Mouse (Mus musculus) cerebellum, adult 8-10 months (tissue): ENCODE measurements around the gene Ptpn13.

Source experiments
- DNase-seq: peaks from one replicate; pipeline ENCODE4 v3.0.0; 2022

Gene Ptpn13

GRCm38 (mm10) chr5:103598264-103598663 is 173.3 kb downstream of the Ptpn13 start:
- DNase-seq, result no peak

DNA sequence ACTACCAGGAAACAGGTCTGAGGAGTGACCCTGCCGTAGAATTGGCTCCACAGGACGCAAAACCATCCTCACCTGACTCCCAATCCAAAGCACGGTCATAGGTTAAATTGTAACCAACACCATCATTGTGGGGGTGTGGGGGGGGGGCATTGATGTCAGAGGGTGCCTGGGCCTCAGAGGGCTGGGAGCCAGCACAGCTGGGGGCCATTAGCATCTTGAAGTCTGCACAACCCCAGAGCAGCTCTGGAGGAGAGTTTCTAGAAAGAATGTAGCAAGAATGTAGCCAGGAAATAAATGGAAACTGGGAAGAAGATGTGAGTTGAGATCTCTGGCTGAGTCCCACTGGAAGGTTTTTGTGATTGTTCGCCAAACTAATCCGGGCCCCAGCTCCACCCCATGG is 173.9 kb downstream of the Ptpn13 start:
- DNase-seq, result no peak

GRCm38 (mm10) chr5:103603115-103603893 is 178.3 kb downstream of the Ptpn13 start:
- DNase-seq, result no peak

- DNase-seq, result no peak
Observed at GRCm38 (mm10) chr5:103605707-103606106, 180.7 kb downstream of the Ptpn13 start.

- DNase-seq, result no peak
Observed at GRCm38 (mm10) chr5:103610148-103610547, 185.2 kb downstream of the Ptpn13 start.

GRCm38 (mm10) chr5:103610856-103611472 is 186.0 kb downstream of the Ptpn13 start:
- no peak for DNase-seq

GRCm38 (mm10) chr5:103612316-103612715 is 187.3 kb downstream of the Ptpn13 start:
- no peak for DNase-seq

DNA sequence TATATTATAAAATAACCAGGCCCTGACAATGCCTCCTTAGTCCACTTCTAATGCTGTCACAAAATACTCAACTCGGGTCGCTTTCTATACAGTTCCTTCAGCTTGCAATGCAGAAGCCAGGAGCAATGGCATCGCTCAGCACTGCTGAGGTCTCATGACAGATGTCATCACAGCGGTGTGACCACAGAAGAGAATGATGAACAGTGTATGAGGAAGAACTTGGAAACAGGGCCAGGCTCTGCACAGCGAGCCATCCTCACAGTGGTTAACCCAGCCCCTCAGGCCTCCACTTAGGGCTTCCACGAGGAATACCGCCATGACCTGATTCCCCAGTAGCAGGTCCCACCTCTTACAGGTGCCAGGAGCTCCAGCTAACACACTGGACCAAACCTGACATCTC is 189.4 kb downstream of the Ptpn13 start:
- no peak for DNase-seq

GRCm38 (mm10) chr5:103617191-103617590 is 192.2 kb downstream of the Ptpn13 start:
- no peak for DNase-seq

DNA sequence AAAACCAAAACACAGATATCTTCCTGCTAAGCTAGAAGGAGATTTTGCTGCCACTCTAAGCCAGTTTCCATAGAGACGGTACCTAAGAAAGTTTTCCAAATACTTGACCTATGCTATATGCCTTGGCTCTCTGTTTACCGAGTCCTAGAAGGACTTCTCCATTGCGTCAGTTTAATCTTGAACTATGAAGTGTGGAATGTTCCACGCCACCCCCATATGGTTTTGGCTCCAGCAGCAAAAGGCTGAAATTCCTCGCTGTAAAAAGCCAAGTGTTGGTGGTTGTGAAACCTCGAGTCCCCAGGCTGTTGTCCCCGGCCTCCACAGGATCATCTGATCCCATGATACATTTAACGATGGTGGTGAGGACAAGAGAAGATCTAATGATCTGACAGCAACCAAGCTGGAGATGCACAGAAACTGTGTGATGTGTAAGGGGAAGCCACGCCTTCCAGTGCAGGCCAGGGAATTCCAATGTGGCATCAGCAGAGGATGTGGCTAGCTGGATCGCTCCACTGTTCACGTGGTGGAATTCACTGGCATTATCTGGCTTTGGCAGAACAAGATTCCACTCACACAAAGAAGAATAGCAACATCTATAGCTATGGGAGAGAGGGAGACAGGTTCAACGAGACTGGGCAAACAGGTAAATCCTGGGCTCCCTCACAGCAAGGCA is 195.4 kb downstream of the Ptpn13 start:
- DNase-seq, result no peak

- DNase-seq, result no peak
Observed at GRCm38 (mm10) chr5:103622321-103622720, 197.3 kb downstream of the Ptpn13 start.

DNA sequence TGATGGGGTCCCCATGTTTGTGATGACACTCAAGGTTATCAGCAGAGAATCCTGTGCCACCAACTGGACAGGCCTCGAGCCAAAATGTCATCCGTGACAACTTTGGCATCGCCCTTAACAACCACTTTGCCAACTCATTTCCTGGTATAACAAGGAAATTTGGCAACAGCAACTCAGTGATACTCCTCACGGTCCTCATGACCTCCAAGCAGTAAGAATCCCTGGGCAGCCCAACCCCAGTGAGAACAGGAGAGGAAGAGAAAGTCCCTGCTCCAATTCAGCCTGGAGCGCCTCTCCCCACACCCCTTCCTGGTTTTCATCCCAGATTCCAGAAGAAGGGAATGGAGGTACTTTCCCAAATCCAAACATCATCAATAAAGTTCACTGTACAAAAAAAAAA is 199.8 kb downstream of the Ptpn13 start:
- DNase-seq, result no peak

DNA sequence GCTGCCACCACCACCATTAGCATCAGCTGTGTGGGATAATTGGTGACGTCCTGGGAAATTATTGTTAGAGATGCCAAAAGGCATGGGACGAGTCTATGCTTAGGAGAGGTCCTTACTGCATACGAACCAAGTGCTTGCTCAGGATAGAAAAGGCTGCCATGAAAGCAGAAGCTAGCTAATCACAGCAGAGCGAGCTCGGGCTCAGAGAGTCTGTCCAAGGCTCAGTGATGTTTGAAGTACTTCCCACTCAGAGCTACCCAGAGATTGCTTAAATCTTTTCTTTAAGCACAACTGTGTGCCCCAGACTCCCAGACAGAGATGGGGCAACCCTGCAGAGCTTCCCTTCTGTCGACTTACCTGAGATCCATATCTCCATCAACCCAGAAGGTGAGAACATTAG is 203.5 kb downstream of the Ptpn13 start:
- DNase-seq, result no peak

GRCm38 (mm10) chr5:103629111-103629764 is 204.2 kb downstream of the Ptpn13 start, which contains the start of gene Slc10a6:
Gene Slc10a6, minus strand, starts transcription at chr5:103629403.
- no peak for DNase-seq

DNA sequence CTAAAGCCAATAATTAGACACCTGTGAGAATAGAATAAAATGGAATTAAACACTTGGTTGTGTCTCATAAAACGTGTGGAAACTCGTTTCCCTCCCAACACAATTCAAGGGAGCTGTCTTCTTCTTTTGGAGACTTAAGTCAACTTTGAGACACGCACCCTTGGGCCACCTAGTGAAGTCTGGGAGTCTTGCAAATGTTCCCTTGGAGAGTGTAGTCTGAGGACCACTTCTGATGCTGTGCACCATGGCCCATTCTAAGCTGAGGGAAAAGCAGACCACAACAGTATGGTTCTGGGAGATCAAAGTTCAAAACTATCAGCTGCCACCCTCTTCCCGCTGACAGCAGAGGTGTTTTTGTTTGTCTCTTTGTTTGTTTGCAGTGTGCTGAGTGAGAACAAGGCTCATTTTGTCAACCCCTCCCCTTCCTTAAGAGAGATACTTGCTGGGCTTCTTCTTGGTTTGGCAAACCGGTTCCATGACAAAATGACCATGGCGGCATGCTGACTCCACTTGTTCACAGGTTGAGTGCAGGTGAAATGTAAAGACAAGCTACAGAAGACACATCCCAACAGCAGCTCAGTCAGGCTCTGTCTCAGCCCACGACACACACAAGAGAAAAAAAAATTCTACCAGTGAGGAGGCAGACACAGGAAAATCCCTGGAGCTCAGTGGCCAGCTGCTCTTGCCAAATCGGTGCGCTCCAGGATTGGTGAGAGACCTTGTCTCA is 205.0 kb downstream of the Ptpn13 start:
- DNase-seq, result no peak

GRCm38 (mm10) chr5:103637162-103637561 is 212.2 kb downstream of the Ptpn13 start:
- no peak for DNase-seq

DNA sequence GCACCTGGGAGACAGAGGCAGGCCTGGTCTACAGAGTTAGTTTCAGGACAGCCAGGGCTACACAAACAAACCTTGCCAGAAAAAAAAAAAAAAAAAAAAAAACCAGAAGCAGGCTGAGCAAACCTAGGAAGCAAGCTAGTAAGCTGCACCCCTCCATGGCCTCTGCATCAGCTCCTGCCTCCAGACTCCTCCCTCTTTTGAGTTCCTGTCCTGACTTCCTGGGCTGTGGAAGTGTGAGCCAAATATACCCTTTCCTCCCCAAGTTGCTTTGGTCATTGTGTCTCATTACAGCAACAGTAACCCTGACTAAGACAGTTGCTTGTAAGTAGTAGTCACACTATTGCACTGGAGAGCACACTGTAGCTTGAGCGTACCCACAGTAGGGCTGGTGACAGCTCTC is 219.2 kb downstream of the Ptpn13 start:
- no peak for DNase-seq

DNA sequence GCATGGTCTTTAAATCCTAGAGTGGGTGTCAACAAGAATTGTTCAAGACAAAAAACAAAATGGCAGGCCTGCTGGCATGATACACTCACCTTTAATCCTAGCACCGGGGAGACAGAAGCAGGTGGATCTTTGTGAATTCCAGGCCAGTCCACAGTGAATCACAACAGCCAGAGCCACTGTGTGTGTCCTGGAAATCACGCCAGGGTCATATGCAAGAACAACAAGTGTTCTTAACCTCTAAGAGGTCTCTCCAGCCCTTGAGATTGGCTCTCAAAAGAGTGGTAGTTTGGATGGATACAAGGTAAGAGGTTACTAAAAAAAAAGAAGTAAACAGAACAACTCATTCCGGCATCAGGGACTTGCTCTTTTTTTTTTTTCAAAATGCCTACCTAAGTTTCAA is 222.3 kb downstream of the Ptpn13 start:
- no peak for DNase-seq
